Mouse (Mus musculus) hindbrain, embryonic 10.5 days (tissue): Measurements from ENCODE around the gene 1700012B09Rik. TPM values are rescaled to one million over a fixed set of nuclear protein-coding genes. Genes with fewer than 3 reads are reported as not detected.

Experiments used
- DNase-seq: peaks from one replicate; pipeline ENCODE4 v3.0.0-alpha.2; 2017; ENCODE audit warnings: low spot score
- H3K27ac ChIP-seq: fragments of 300-500 bp; sonication (generic); 2 replicates; pipeline ENCODE4 v1.5.1; 2016; ENCODE audit warnings: mild to moderate bottlenecking, moderate library complexity
- H3K27me3 ChIP-seq: fragments of 300-500 bp; sonication (generic); 2 replicates; pipeline ENCODE4 v1.6.1; 2016; ENCODE audit warnings: mild to moderate bottlenecking; ENCODE audit not compliant: poor library complexity, insufficient read depth, severe bottlenecking
- H3K36me3 ChIP-seq: fragments of 300-500 bp; sonication (generic); 2 replicates; pipeline ENCODE4 v1.6.1; 2016; ENCODE audit warnings: mild to moderate bottlenecking, moderate library complexity
- H3K4me1 ChIP-seq: fragments of 300-500 bp; sonication (generic); replicated peaks from 2 replicates; pipeline ENCODE4 v1.6.1; 2016; ENCODE audit warnings: mild to moderate bottlenecking
- H3K4me3 ChIP-seq: fragments of 300-500 bp; sonication (generic); 2 replicates; pipeline ENCODE4 v1.5.1; 2016; ENCODE audit warnings: mild to moderate bottlenecking, moderate library complexity
- H3K9me3 ChIP-seq: fragments of 300-500 bp; sonication (generic); 2 replicates; pipeline ENCODE4 v1.6.1; 2016; ENCODE audit warnings: mild to moderate bottlenecking, moderate library complexity
- WGBS: fragments of 180-500 bp; shearing (Covaris S2); methylation state at CpG from one replicate; pipeline ENCODE4 v1.1.7; 2016; 5-methylcytosine and 5-hydroxymethylcytosine counted together
- polyA plus RNA-seq: library from polyadenylated mRNA; unstranded; fragments of >200 nt; fragmentation: Nextera tagmentation; extraction: Ambion mirVana; gene quantifications from 2 replicates; pipeline ENCODE4 v1.2.1, GENCODE M21; 2016

The 1700012B09Rik gene
- 1.2 and 6.1 TPM in 2 replicates for polyA plus RNA-seq

DNA sequence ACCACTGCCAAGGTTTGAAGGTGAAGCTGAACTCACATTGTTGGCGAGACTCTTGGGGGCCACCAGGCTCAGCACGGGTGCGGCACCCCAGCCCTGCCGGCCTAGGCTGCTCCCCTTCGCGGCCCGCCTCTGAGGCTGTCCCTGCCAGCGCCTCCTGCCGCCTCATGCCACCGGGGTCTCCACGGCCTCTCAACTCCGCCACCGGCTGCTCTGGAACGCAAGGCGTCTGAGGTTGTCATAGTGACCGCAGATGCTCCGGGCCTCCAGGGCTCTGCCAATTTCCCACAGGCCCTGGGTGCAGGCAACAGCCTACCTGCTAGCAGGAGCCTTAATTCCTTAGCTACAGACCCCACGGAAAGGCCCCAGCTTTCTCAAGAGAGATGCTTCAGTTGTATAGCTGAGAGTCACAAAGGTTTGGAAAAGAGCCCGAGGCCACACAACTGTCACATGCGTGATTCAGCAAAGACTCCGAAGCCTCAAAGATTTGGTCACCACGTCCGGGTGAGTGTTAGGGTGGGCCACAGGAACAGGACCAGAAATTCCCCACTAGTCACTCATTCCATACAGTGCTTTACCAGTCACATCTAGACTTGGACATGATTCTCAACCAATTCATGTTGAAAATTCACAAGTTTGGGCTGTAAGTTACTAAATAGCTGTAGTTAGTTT is at the start of gene 1700012B09Rik:
Gene 1700012B09Rik, minus strand, starts transcription at position 228 of the 669 bp plus-strand sequence.
- peak; percentile 31 for DNase-seq
- Histone ChIP-seq H3K4me3 (peak within 1 kb of the TSS; percentile 23; the same call in 1 of the 2 replicates), H3K4me1 (peaks cover 14% of the 10 kb centered on the region), H3K27ac (0 out of 2 replicates have a peak within 1 kb of the TSS, but pooled peaks have one; percentile 30), H3K36me3 (no peaks in the 10 kb centered on the region), H3K9me3 (no peaks in the 10 kb centered on the region), H3K27me3 (peaks cover 15% of the 10 kb centered on the region)
- WGBS: 18% methylated on average over 23 of the region's 23 CpGs

DNA sequence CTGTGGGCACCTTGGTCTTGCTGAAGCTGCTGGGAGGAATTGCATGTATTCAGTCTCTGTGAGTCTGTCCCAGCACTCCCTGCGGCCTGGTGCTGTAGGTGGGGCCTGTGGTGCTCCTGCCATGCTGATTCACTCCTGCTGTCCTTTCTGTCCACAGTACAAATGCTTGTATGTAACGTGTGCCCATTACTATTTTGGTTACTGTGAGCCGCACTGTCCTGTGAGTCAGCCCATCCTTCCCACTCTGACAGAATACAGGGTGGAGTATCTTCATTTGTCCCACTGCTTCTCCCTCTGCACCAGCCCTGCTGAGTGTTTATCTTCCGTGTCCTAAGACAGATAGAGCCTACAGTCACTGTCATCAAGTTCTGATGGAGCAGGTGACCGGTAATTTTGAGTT is 39.3 kb upstream of the 1700012B09Rik start:
- no peaks in the 10 kb centered on the region for H3K9me3 ChIP-seq
- 92% methylated on average over 5 of the region's 5 CpGs for WGBS
- H3K4me3 ChIP-seq: no peak overlapping the region
- H3K27ac ChIP-seq: no peak overlapping the region
- peaks cover 95% of the 10 kb centered on the region for H3K36me3 ChIP-seq
- no peaks in the 10 kb centered on the region for H3K27me3 ChIP-seq
- no peak for DNase-seq
- H3K4me1 ChIP-seq: no peaks in the 10 kb centered on the region

DNA sequence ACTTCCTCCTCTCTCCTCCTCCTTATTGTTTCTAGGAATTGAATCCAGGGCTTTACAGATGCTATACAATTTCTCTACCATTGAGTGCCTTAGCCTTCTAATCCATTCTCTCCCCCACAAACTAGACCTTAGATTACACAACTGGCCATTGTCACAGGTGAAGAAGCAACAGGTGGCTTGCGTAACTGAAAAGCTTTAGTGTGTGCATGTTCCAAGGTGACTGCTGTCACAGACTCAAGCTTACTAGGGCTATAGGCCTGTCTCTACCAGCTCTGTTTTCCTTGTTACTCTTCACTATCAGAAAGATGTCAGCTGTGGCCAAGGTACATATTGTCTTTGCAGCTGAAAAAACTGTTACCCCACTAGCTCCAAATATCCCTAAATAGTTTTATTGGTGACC is 36.0 kb upstream of the 1700012B09Rik start:
- H3K4me1 ChIP-seq: no peaks in the 10 kb centered on the region
- no peaks in the 10 kb centered on the region for H3K9me3 ChIP-seq
- H3K36me3 ChIP-seq: peaks cover 94% of the 10 kb centered on the region
- no peak overlapping the region for H3K27ac ChIP-seq
- DNase-seq: no peak
- H3K27me3 ChIP-seq: no peaks in the 10 kb centered on the region
- no peak overlapping the region for H3K4me3 ChIP-seq
- 98% methylated on average over 1 of the region's 1 CpGs for WGBS

DNA sequence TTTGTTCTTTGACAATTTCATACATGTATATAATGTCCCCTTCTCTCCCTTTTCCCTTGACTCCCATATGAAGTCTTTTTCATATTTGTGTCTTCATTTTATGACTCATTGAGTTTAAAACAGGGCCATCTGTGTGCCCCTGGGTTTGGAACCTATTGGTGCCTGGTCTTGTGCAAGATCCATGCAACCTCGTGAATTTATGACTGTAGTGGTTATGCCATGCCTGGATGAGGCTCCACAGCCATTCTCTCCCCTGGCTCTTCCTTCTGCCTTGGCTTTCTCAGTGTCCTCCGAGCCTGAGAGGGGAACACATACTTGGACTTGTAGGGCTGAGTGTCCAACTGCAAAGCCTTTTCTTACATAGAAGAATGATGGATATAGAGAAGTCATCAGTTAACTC is 34.9 kb upstream of the 1700012B09Rik start:
- no peak for DNase-seq
- H3K36me3 ChIP-seq: peaks cover 94% of the 10 kb centered on the region

DNA sequence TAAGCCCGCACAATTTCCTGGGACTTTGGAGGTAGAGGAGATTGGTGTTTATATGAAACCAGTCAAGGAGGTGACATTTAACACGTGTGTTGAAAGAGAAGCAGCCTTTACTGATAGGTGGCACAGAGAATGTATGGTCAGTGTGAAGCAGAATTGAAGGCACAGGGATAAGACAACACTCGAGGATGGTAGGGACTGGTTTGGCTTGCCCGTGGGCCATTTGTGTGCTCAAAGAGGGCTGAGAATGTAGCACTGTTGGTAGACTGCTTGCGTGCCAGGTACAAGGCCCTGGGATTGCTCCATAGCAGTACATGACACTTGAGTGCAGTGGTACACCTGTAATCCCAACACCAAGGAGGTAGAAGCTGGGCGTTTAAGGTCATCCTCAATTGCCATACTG is 16.5 kb upstream of the 1700012B09Rik start:
- H3K4me1 ChIP-seq: peaks cover 16% of the 10 kb centered on the region
- no peaks in the 10 kb centered on the region for H3K27me3 ChIP-seq
- H3K4me3 ChIP-seq: no peak overlapping the region
- no peaks in the 10 kb centered on the region for H3K9me3 ChIP-seq
- H3K36me3 ChIP-seq: peaks cover 60% of the 10 kb centered on the region
- WGBS: 90% methylated on average over 6 of the region's 6 CpGs
- DNase-seq: no peak
- no peak overlapping the region for H3K27ac ChIP-seq

More for the DNA sequence above, 34.9 kb upstream of the 1700012B09Rik start:
- Histone ChIP-seq H3K9me3 (no peaks in the 10 kb centered on the region), H3K27ac (no peak overlapping the region), H3K4me1 (no peaks in the 10 kb centered on the region), H3K4me3 (no peak overlapping the region), H3K27me3 (no peaks in the 10 kb centered on the region)
- WGBS: 96% methylated on average over 2 of the region's 2 CpGs

DNA sequence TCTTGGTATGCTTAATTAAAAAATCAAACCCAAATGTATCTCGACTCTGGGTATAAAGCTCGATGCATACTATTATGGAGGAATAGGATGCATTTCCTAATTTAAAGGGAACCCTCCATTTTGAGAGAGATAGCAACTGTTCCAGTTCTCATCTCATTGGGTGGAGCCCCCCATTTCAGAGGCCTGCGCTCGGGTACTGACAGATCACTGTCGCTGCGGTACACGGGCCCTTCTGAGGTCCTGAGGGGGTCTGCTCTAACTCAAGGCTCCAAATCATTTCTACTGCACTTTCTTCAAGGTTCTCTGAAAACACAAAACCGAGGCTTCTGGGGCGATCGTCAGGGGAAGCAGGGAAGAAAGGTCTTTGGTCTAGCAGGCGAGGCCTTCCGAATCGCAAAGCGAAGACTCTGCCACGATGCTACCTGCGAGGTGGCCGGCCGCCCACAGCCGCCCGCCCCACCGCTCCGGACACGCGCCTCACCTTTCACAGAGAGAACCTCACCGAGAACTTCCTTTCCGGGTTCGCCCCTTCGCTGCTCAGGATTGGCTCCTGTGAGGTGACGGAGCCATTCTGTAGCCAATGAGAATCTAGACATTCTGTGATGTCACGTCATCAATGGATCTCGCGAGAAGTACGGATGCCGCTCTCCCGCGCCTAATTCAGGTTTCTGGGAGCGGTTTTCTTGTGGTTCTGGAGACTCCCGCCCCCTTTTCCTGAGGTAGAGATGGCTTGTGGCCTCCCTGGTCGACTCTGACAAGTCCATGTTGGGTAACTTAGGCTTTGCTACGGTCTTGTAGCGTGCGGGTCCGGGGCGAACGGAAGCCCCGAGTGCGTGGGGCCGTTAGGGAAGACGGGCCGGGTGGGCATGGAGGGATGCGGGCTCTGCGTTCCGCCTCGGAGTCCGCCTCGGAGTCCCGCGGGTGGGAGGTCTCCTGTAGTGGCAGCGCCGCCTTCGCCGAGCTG is 13.5 kb upstream of the 1700012B09Rik start, which contains the start of the genes Mre11a and Ankrd49:
Gene Mre11a, plus strand, starts transcription at position 616 of the 964 bp plus-strand sequence.
Gene Ankrd49, minus strand, starts transcription at position 818 of the 964 bp plus-strand sequence.
- Histone ChIP-seq H3K27me3 (no peaks in the 10 kb centered on the region), H3K4me1 (peaks cover 16% of the 10 kb centered on the region), H3K9me3 (no peaks in the 10 kb centered on the region), H3K4me3 (peak within 1 kb of the TSS; percentile 67), H3K36me3 (peaks cover 58% of the 10 kb centered on the region), H3K27ac (peak within 1 kb of the TSS; percentile 94)
- under 1% methylated on average over 62 of the region's 62 CpGs for WGBS
- DNase-seq: peak; percentile 94

DNA sequence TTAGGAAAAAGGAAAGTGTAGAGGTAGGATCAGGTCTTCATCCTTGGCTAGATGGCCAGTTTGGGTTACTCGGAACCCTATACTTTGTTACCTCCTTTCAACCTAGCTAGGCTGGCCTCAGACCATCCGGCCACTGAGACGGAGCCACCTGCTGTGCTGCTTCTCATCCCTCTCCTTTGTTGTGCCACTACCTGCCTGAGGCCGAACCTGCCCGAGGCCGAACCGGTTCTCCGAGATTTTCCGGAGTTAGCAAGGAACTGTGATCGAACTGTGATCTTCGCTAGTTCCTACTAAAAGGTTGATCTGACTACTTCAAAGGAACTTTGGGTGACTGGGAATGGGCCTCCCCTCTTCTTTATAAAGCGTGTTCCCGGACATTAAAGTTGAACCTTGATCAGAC is 7.5 kb upstream of the 1700012B09Rik start:
- H3K27me3 ChIP-seq: no peaks in the 10 kb centered on the region
- H3K4me3 ChIP-seq: no peak overlapping the region
- H3K4me1 ChIP-seq: no peaks in the 10 kb centered on the region
- no peak overlapping the region for H3K27ac ChIP-seq
- no peaks in the 10 kb centered on the region for H3K9me3 ChIP-seq
- WGBS: 37% methylated on average over 13 of the region's 13 CpGs
- peaks cover 36% of the 10 kb centered on the region for H3K36me3 ChIP-seq
- no peak for DNase-seq

DNA sequence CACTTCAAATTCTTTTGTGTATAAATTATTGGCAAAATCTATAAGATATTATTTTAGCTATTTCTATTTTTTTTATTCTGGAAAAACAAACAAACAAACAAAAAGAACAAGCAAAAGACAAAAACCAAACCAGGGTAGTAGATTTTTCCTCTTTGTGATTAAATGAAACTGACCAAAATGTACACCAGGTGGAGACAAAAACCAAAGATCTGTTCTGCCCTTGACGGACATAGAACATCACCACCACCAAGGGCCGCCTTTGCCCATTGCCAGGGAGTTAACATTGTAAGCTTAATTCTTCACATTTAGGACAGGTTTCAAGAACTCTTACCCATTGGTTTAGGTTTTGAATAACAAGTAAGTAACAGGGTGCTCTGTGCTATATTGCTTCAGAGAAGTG is 3.0 kb upstream of the 1700012B09Rik start:
- DNase-seq: no peak
- Histone ChIP-seq H3K27ac (no peak overlapping the region), H3K4me3 (no peak overlapping the region), H3K4me1 (peaks cover 10% of the 10 kb centered on the region), H3K36me3 (no peaks in the 10 kb centered on the region), H3K9me3 (no peaks in the 10 kb centered on the region), H3K27me3 (peaks cover 15% of the 10 kb centered on the region)
- WGBS: 57% methylated on average over 2 of the region's 2 CpGs

DNA sequence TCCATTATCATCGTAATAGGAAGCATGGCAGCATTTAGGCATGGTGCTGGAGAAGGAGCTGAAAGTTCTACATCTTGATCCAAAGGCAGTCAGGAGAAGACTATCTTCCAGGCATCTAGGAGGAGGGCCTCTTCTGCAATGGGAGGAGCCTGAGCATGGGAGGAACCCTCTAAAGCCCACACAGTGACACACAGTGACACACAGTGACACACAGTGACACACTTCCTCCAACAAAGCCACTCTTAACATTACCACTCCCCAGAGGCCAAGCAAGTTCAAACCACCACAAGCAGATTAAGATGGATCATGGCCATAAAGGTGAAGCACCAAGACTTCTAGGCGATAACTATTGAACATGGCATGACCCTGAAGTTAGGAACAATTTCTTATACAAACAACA is 1.2 kb upstream of the 1700012B09Rik start:
- H3K36me3 ChIP-seq: no peaks in the 10 kb centered on the region
- no peak for DNase-seq
- WGBS: 91% methylated on average over 2 of the region's 2 CpGs

DNA sequence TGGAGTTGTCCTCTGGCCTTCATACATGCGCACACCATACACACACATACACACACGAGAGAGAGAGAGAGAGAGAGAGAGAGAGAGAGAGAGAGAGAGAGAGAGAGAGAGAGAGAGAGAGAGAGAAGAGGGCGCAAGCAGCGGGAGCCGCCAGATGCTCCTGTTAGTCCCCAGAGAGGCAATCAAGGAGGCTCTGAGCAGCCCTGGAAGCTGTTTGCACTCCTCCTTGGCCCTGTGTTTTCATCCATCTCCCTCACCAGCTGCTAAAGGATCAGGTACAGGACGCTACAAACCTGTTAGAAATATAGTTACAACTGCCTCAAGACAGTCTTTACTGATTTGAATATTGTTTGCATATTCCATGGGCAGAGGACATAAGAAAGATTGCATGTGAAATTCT is 1.0 kb downstream of the 1700012B09Rik start:
- no peaks in the 10 kb centered on the region for H3K36me3 ChIP-seq
- DNase-seq: no peak
- 60% methylated on average over 6 of the region's 6 CpGs for WGBS
- H3K4me3 ChIP-seq: no peak overlapping the region
- no peaks in the 10 kb centered on the region for H3K9me3 ChIP-seq
- H3K4me1 ChIP-seq: peaks cover 14% of the 10 kb centered on the region
- no peak overlapping the region for H3K27ac ChIP-seq
- peaks cover 15% of the 10 kb centered on the region for H3K27me3 ChIP-seq

More for the DNA sequence above, 1.2 kb upstream of the 1700012B09Rik start:
- Histone ChIP-seq H3K4me1 (peaks cover 14% of the 10 kb centered on the region), H3K27ac (no peak overlapping the region), H3K9me3 (no peaks in the 10 kb centered on the region), H3K27me3 (peaks cover 15% of the 10 kb centered on the region), H3K4me3 (no peak overlapping the region)

DNA sequence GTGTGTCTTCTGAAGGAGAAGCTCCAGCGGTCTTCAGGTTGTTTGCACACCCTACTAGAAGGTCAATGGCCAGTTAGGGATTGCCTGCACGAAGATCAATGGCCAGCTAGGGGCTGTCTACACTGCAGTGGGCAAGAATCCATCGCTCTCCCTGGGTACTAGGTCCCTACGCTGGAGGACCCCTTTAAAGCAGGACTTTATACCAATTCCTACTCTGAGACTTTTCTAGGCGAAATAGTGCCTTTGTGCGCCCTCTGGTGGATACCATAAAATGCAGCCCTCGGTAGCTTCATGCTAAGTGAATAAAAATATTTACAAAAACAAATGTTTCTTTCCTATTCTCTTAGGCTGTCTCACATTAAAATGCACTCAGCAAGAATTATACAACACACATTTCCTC is 6.1 kb downstream of the 1700012B09Rik start:
- Histone ChIP-seq H3K4me3 (no peak overlapping the region), H3K9me3 (no peaks in the 10 kb centered on the region), H3K36me3 (no peaks in the 10 kb centered on the region), H3K27me3 (peaks cover 1% of the 10 kb centered on the region; the same call in 1 of the 2 replicates), H3K4me1 (0 out of 2 replicates have a peak, but pooled peaks cover 4% of the 10 kb centered on the region), H3K27ac (no peak overlapping the region)
- 28% methylated on average over 7 of the region's 7 CpGs for WGBS
- peak; percentile 55 for DNase-seq

DNA sequence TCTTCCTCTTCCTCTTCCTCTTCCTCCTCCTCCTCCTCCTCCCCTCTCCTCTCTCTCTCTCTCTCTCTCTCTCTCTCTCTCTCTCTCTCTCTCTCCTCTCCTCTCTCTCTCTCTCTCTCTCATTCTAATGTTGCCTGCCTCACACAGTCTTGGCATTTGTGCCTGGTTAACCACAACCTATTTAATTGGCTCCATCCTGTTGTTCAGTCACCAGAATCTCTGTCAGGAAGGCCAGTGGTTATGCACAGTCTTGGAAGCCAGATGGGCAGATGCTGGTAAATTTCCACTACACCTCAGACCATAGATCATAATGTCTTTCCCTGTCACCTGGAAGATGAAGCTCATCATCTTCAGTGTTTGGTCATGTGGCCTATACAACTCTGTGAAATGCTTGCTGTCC is 11.6 kb downstream of the 1700012B09Rik start:
- Histone ChIP-seq H3K36me3 (no peaks in the 10 kb centered on the region), H3K27ac (no peak overlapping the region), H3K4me1 (no peaks in the 10 kb centered on the region), H3K27me3 (no peaks in the 10 kb centered on the region), H3K9me3 (no peaks in the 10 kb centered on the region), H3K4me3 (no peak overlapping the region)
- no peak for DNase-seq

DNA sequence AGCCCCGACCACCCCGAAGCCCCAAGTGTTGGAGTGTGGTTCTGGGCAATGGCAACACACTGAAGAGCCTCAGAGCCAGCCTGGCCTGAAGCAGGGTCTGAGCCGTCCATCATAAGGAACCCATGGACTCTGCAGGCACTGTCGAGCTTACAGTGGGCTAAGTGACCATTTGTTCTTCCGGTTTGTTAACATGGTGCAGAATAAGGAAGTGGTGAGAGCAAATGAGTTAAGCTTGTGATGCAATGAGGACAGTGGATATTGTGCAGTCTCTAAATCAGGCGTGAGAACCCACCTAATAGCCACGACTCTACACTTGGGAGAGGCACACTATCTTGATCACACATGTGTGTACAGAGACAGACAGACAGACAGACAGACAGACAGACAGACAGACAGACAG is 12.2 kb downstream of the 1700012B09Rik start:
- no peaks in the 10 kb centered on the region for H3K9me3 ChIP-seq
- no peak overlapping the region for H3K27ac ChIP-seq
- H3K36me3 ChIP-seq: no peaks in the 10 kb centered on the region
- no peak for DNase-seq
- no peak overlapping the region for H3K4me3 ChIP-seq
- H3K4me1 ChIP-seq: no peaks in the 10 kb centered on the region
- 77% methylated on average over 7 of the region's 7 CpGs for WGBS
- peaks cover 4% of the 10 kb centered on the region; the same call in 1 of the 2 replicates for H3K27me3 ChIP-seq
